Mouse (Mus musculus) CH12.LX (cell line): ENCODE results near the gene Hoxd4. TPM values are rescaled to one million over a fixed set of nuclear protein-coding genes. Genes with fewer than 3 reads are reported as not detected.

Experiments
- DNase-seq: peaks from one replicate; pipeline ENCODE4 v3.0.0-alpha.2; 2013; ENCODE audit errors: extremely low read depth
- H3K27ac ChIP-seq: 2 replicates; pipeline ENCODE4 v1.5.1; 2012; ENCODE audit warnings: low read depth, mild to moderate bottlenecking, control low read depth, moderate library complexity; ENCODE audit not compliant: insufficient read depth
- H3K27me3 ChIP-seq: replicated peaks from 2 replicates; pipeline ENCODE3; 2012; ENCODE audit warnings: inconsistent platforms
- H3K36me3 ChIP-seq, 2 experiments: replicated peaks in 1 of 2; 2 replicates each; pipeline versions ENCODE3 to v1.6.1; 2012; ENCODE audit warnings: inconsistent platforms in 1 of 2, low read length in 1 of 2, mild to moderate bottlenecking in 1 of 2, mixed read lengths in 1 of 2, moderate library complexity in 1 of 2; ENCODE audit not compliant: control insufficient read depth in 1 of 2, insufficient read depth in 1 of 2
- H3K4me1 ChIP-seq, 2 experiments: 2 replicates each; pipeline ENCODE4 v1.6.1; 2012; ENCODE audit warnings: inconsistent platforms in 1 of 2, moderate library complexity in 1 of 2; ENCODE audit not compliant: insufficient read depth in 2 of 2, control insufficient read depth in 1 of 2
- H3K4me2 ChIP-seq: 2 replicates; pipeline ENCODE4 v1.6.1; 2012; ENCODE audit warnings: low read depth, mild to moderate bottlenecking, control low read depth; ENCODE audit not compliant: poor library complexity, insufficient read depth, severe bottlenecking
- H3K4me3 ChIP-seq, 3 experiments: fragments of 150-350 bp in 1 of 3; sonication (generic) in 1 of 3; replicated peaks in 1 of 3; 2 replicates each; pipeline versions ENCODE3 to v1.5.1; 2011 to 2012; ENCODE audit warnings: low read depth in 2 of 3, low read length in 2 of 3, mild to moderate bottlenecking in 2 of 3, moderate library complexity in 2 of 3, control low read depth in 1 of 3, improper control_type of control experiment in 1 of 3, inconsistent platforms in 1 of 3, mixed read lengths in 1 of 3; ENCODE audit not compliant: poor library complexity in 1 of 3
- H3K79me2 ChIP-seq: replicated peaks from 2 replicates; pipeline ENCODE4 v1.6.1; 2012; ENCODE audit warnings: mild to moderate bottlenecking, moderate library complexity; ENCODE audit not compliant: control insufficient read depth, poor library complexity, insufficient read depth, severe bottlenecking; ENCODE audit errors: extremely low read depth
- H3K9ac ChIP-seq: 2 replicates; pipeline ENCODE4 v1.6.1; 2012; ENCODE audit warnings: low read depth, mild to moderate bottlenecking, control low read depth, moderate library complexity; ENCODE audit not compliant: insufficient read depth
- H3K9me3 ChIP-seq: replicated peaks from 2 replicates; pipeline ENCODE3; 2012; ENCODE audit warnings: low read length, inconsistent platforms, mixed read lengths
- EP300 ChIP-seq: IDR thresholded peaks from 2 replicates; pipeline ENCODE4 v1.6.1; 2011; ENCODE audit warnings: low read length, improper control_type of control experiment
- GABPA ChIP-seq: IDR thresholded peaks from 2 replicates; pipeline ENCODE4 v1.6.1; 2012; ENCODE audit warnings: low read depth, low read length, improper control_type of control experiment, inconsistent platforms; ENCODE audit not compliant: insufficient replicate concordance
- IRF4 ChIP-seq: IDR thresholded peaks from 2 replicates; pipeline ENCODE4 v1.6.1; 2014; ENCODE audit warnings: low read depth, mild to moderate bottlenecking, inconsistent platforms, low read length, improper control_type of control experiment
- MAFK ChIP-seq: IDR thresholded peaks from 2 replicates; pipeline ENCODE4 v1.6.1; 2011; ENCODE audit warnings: low read length, improper control_type of control experiment; ENCODE audit not compliant: insufficient replicate concordance
- MAX ChIP-seq: IDR thresholded peaks from 2 replicates; pipeline ENCODE4 v1.6.1; 2011; ENCODE audit warnings: low read length, improper control_type of control experiment
- MEF2A ChIP-seq: IDR thresholded peaks from 2 replicates; pipeline ENCODE4 v1.6.1; 2014; ENCODE audit warnings: low read depth, mild to moderate bottlenecking, inconsistent platforms, low read length, improper control_type of control experiment, borderline replicate concordance
- NRF1 ChIP-seq: IDR thresholded peaks from 2 replicates; pipeline ENCODE4 v1.6.1; 2014; ENCODE audit warnings: low read depth, mild to moderate bottlenecking, inconsistent platforms, low read length, improper control_type of control experiment, moderate library complexity
- POLR2AphosphoS2 ChIP-seq: IDR thresholded peaks from 2 replicates; pipeline ENCODE4 v1.6.1; 2011; ENCODE audit warnings: low read depth, low read length, improper control_type of control experiment
- RAD21 ChIP-seq: IDR thresholded peaks from 2 replicates; pipeline ENCODE4 v1.6.1; 2011; ENCODE audit warnings: low read depth, mild to moderate bottlenecking, low read length, improper control_type of control experiment, moderate library complexity
- SMC3 ChIP-seq: IDR thresholded peaks from 2 replicates; pipeline ENCODE4 v1.6.1; 2011; ENCODE audit warnings: low read depth, low read length, improper control_type of control experiment
- TBP ChIP-seq: conservative IDR thresholded peaks from 2 replicates; pipeline ENCODE4 v1.6.1; 2011; ENCODE audit warnings: low read depth, low read length, improper control_type of control experiment
- TCF12 ChIP-seq: IDR thresholded peaks from 2 replicates; pipeline ENCODE4 v1.6.1; 2014; ENCODE audit warnings: low read depth, mild to moderate bottlenecking, inconsistent platforms, low read length, improper control_type of control experiment
- USF1 ChIP-seq: IDR thresholded peaks from 2 replicates; pipeline ENCODE4 v1.6.1; 2014; ENCODE audit warnings: low read depth, mild to moderate bottlenecking, inconsistent platforms, low read length, improper control_type of control experiment
- ZNF384 ChIP-seq: IDR thresholded peaks from 2 replicates; pipeline ENCODE4 v1.6.1; 2012; ENCODE audit warnings: low read depth, low read length, improper control_type of control experiment, inconsistent platforms
- dilution Hi-C: fragments of 300-500 bp; cut with MboI; formaldehyde crosslinking; loops from 2 replicates; pipeline ENCODE4 v1.14.3; 2020; ENCODE audit warnings: low sequenced_read_pairs; ENCODE audit not compliant: extremely low pct_unique_long_range_greater_than_20kb, extremely low pct_ligation_motif_present
- in situ Hi-C: fragments of 300-500 bp; cut with MboI; formaldehyde crosslinking; loops from 3 replicates; pipeline ENCODE4 v1.14.3; 2019; ENCODE audit warnings: low sequenced_read_pairs, low pct_ligation_motif_present, low pct_unique_long_range_greater_than_20kb, mixed read lengths
- polyA plus RNA-seq: library from polyadenylated mRNA; unstranded; fragments of >175 nt; gene quantifications from 2 replicates; pipeline ENCODE4 v1.2.1, GENCODE M21; 2012; ENCODE audit warnings: low read depth; ENCODE audit not compliant: insufficient read length
- total RNA-seq, 2 experiments: library from RNA; depleted of rRNA; stranded (reverse); fragments of 300-350 nt in 1 of 2; fragments of >200 nt in 1 of 2; gene quantifications; 2 replicates each; pipeline ENCODE4 v1.2.3; 2012 to 2014

Hoxd4 gene
- total and polyA plus RNA-seq, 3 experiments, result 6.0 to 9.8 (median 6.3) TPM

GRCm38 (mm10) chr2:74706393-74706960, 5.3 kb upstream of the Hoxd4 start:
- in situ Hi-C loops (loop anchor here (25.0 kb wide), 1 partner anchor 881 kb away; no protein-coding TSS in a partner anchor), dilution Hi-C loops (no loop called here)
- no peaks in the 10 kb centered on the region for H3K79me2 ChIP-seq
- no peak overlapping the region for H3K9ac ChIP-seq
- H3K36me3 ChIP-seq, result no peaks in the 10 kb centered on the region
- TF ChIP-seq POLR2AphosphoS2 (no peak), RAD21 (no peak), TBP (no peak), MAFK (no peak)
- DNase-seq, result no peak
- H3K9me3 ChIP-seq, result no peaks in the 10 kb centered on the region
- no peak overlapping the region for H3K4me3 ChIP-seq
- H3K4me2 ChIP-seq, result no peak overlapping the region
- H3K27ac ChIP-seq, result no peak overlapping the region
- peaks cover 0 to 4% of the 10 kb centered on the region in 2 experiments; a peak in 2 of 4 replicates for H3K4me1 ChIP-seq
- H3K27me3 ChIP-seq, result peaks cover 6% of the 10 kb centered on the region

- in situ Hi-C loops, result loop anchor here (25.0 kb wide), 1 partner anchor 880 kb away; no protein-coding TSS in a partner anchor
- Histone ChIP-seq H3K4me3 (no peak overlapping the region), H3K9ac (no peak overlapping the region), H3K27ac (no peak overlapping the region), H3K79me2 (no peaks in the 10 kb centered on the region), H3K4me2 (no peak overlapping the region), H3K36me3 (no peaks in the 10 kb centered on the region), H3K9me3 (peaks cover 4% of the 10 kb centered on the region), H3K27me3 (peaks cover 6% of the 10 kb centered on the region), H3K4me1 (peaks cover 0 to 4% of the 10 kb centered on the region in 2 experiments; a peak in 2 of 4 replicates)
- no peak for TF ChIP-seq NRF1
- TF ChIP-seq MEF2A, result no peak
- TF ChIP-seq IRF4, result no peak
- TF ChIP-seq GABPA, result no peak
- TF ChIP-seq MAX, result no peak
- TF ChIP-seq SMC3, result no peak
- TF ChIP-seq ZNF384, result no peak
- TF ChIP-seq EP300, result no peak
- DNase-seq, result no peak
- dilution Hi-C loops, result no loop called here
These were observed 4.1 kb upstream of the Hoxd4 start for GRCm38 (mm10) chr2:74707599-74707998.

GRCm38 (mm10) chr2:74708676-74709075, 3.1 kb upstream of the Hoxd4 start:
- H3K4me1 ChIP-seq, result peaks cover 0 to 4% of the 10 kb centered on the region in 2 experiments; a peak in 2 of 4 replicates
- no peak overlapping the region for H3K9ac ChIP-seq
- peaks cover 4% of the 10 kb centered on the region for H3K9me3 ChIP-seq
- no peaks in the 10 kb centered on the region for H3K36me3 ChIP-seq
- H3K27me3 ChIP-seq, result peaks cover 6% of the 10 kb centered on the region
- TF ChIP-seq USF1 (no peak), IRF4 (no peak), TCF12 (no peak)
- TF ChIP-seq, all 38 proteins: peak for 0
- Histone ChIP-seq H3K4me3 (no peak overlapping the region), H3K4me2 (no peak overlapping the region), H3K79me2 (no peaks in the 10 kb centered on the region), H3K27ac (no peak overlapping the region)
- in situ Hi-C loops, result loop anchor here (25.0 kb wide), 1 partner anchor 879 kb away; no protein-coding TSS in a partner anchor
- DNase-seq, result no peak
- dilution Hi-C loops, result no loop called here
